Mouse (Mus musculus) spleen, adult 2 months (tissue): ENCODE results near the gene Ccdc34. TPM values are rescaled to one million over a fixed set of nuclear protein-coding genes. Genes with fewer than 3 reads are reported as not detected.
"Not testable (repeated sequence)": the region's sequence is repeated elsewhere in the genome, so short reads cannot be mapped to it uniquely, and the experiment has no call there.

ENCODE experiments used
- DNase-seq, 2 experiments: peaks; one replicate each; pipeline versions ENCODE4 v3.0.0 to v3.0.0-alpha.2; 2012 to 2021; ENCODE audit warnings: low spot score in 2 of 2, low read depth in 1 of 2
- H3K27ac ChIP-seq: fragments of 200-500 bp; 2 replicates; pipeline ENCODE4 v1.5.1; 2012; ENCODE audit warnings: low read length, inconsistent platforms; ENCODE audit not compliant: insufficient read depth
- H3K27me3 ChIP-seq: fragments of 200-500 bp; 2 replicates; pipeline ENCODE4 v1.6.1; 2012; ENCODE audit warnings: mild to moderate bottlenecking, moderate library complexity, low read length, inconsistent platforms; ENCODE audit not compliant: control insufficient read depth, insufficient read depth
- H3K36me3 ChIP-seq: fragments of 200-500 bp; 2 replicates; pipeline ENCODE4 v1.6.1; 2012; ENCODE audit warnings: mild to moderate bottlenecking, low read length, inconsistent platforms; ENCODE audit not compliant: control insufficient read depth, insufficient read depth
- H3K4me1 ChIP-seq: fragments of 200-500 bp; 2 replicates; pipeline ENCODE4 v1.6.1; 2011; ENCODE audit warnings: inconsistent platforms; ENCODE audit not compliant: control insufficient read depth, insufficient read depth, insufficient read length
- H3K4me3 ChIP-seq: fragments of 200-500 bp; 2 replicates; pipeline ENCODE4 v1.5.1; 2011; ENCODE audit warnings: mild to moderate bottlenecking, inconsistent platforms; ENCODE audit not compliant: insufficient read depth, insufficient read length; ENCODE audit errors: extremely low read depth
- CTCF ChIP-seq: fragments of 200-500 bp; IDR thresholded peaks from 2 replicates; pipeline ENCODE4 v1.5.1; 2011; ENCODE audit warnings: mild to moderate bottlenecking, inconsistent platforms; ENCODE audit not compliant: insufficient read depth, insufficient read length, insufficient replicate concordance; ENCODE audit errors: extremely low read depth
- POLR2A ChIP-seq: fragments of 200-500 bp; IDR thresholded peaks from 2 replicates; pipeline ENCODE4 v1.6.1; 2011; ENCODE audit warnings: low read depth, low read length, inconsistent platforms
- WGBS: fragments of 180-500 bp; shearing (Covaris S2); methylation state at CpG from one replicate; pipeline ENCODE4 v1.1.7; 2018; 5-methylcytosine and 5-hydroxymethylcytosine counted together
- polyA plus RNA-seq: library from polyadenylated mRNA; depleted of rRNA; stranded (reverse); fragments of >200 nt; gene quantifications from 2 replicates; pipeline ENCODE4 v1.2.3, GENCODE M21; 2012

The Ccdc34 gene
- polyA plus RNA-seq, 1 experiment: 3.3 TPM

- TF ChIP-seq CTCF (no peak), POLR2A (no peak)
- Histone ChIP-seq H3K27ac (no peak overlapping the region), H3K27me3 (no peaks in the 10 kb centered on the region), H3K4me3 (no peak overlapping the region), H3K4me1 (no peaks in the 10 kb centered on the region), H3K36me3 (no peaks in the 10 kb centered on the region; the same call in 1 of the 2 replicates)
- 61% methylated on average over 3 of the region's 3 CpGs for WGBS
- DNase-seq: no peak
Observed at GRCm38 (mm10) chr2:110133356-110134115, 115.9 kb downstream of the Ccdc34 start.

DNA sequence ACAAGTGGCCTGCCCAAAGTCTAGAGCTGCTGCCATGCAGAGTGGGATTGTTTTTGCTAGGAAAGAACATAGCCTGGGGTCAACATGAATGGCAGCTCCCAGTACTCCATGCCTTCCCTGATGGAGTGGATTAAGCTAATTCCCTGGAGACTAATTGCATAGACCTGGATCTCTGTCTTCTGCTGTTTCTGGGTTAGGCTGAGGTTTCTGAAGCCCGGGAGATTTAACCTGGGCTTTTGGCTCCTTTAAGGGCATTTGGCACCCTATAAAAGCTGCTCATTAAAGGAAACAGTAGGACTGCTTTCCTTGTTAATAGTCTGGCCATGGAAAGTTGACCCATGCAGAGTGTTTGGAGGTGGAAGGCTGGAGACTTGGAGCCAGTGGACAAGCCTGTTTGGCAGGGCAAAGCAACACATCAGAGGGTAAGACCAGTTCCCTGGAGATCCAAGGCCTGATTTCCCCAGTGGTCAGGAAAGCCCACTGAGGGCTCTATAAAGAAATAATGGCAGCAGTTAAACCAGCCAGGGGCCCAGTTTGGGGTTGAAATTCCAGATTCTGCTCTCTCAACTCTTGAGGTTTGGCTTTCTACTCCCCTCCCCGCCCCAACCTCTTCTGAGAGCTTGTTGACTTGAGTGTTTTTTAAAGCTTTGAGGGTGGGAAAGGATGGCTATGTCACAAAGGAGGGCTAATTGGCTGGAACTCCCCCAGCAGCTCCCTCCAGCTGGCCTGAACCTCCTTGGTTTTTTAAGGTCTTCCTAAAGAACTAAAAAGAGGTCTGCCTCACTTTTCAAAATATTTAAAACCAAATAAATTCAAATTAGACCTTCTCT, 117.4 kb downstream of the Ccdc34 start:
- DNase-seq: no peak
- TF ChIP-seq POLR2A: no peak
- no peak for TF ChIP-seq CTCF
- Histone ChIP-seq H3K27ac (no peak overlapping the region), H3K27me3 (no peaks in the 10 kb centered on the region), H3K36me3 (no peaks in the 10 kb centered on the region; the same call in 1 of the 2 replicates), H3K4me1 (no peaks in the 10 kb centered on the region), H3K4me3 (no peak overlapping the region)
- WGBS: 40% methylated on average over 2 of the region's 2 CpGs

GRCm38 (mm10) chr2:110137291-110137690, 119.7 kb downstream of the Ccdc34 start:
- Histone ChIP-seq H3K27me3 (no peaks in the 10 kb centered on the region), H3K27ac (no peak overlapping the region), H3K4me3 (no peak overlapping the region), H3K4me1 (no peaks in the 10 kb centered on the region), H3K36me3 (no peaks in the 10 kb centered on the region)
- 90% methylated on average over 1 of the region's 1 CpGs for WGBS
- DNase-seq: no peak
- TF ChIP-seq POLR2A (no peak), CTCF (no peak)

- Histone ChIP-seq H3K27me3 (no peaks in the 10 kb centered on the region), H3K4me3 (no peak overlapping the region), H3K36me3 (no peaks in the 10 kb centered on the region), H3K27ac (no peak overlapping the region), H3K4me1 (no peaks in the 10 kb centered on the region)
- WGBS: 92% methylated on average over 1 of the region's 1 CpGs
- no peak for DNase-seq
- TF ChIP-seq CTCF (no peak), POLR2A (no peak)
Observed at GRCm38 (mm10) chr2:110138096-110138495, 120.5 kb downstream of the Ccdc34 start.

GRCm38 (mm10) chr2:110147980-110148379, 130.4 kb downstream of the Ccdc34 start:
- not testable (repeated sequence) for H3K27ac ChIP-seq, H3K4me3 ChIP-seq, H3K4me1 ChIP-seq, H3K36me3 ChIP-seq, DNase-seq, H3K27me3 ChIP-seq

- no peak overlapping the region for H3K4me3 ChIP-seq
- H3K4me1 ChIP-seq: no peaks in the 10 kb centered on the region
- TF ChIP-seq CTCF: no peak
- no peak for TF ChIP-seq POLR2A
- no peak overlapping the region for H3K27ac ChIP-seq
- no peak for DNase-seq
- no peaks in the 10 kb centered on the region for H3K36me3 ChIP-seq
- no peaks in the 10 kb centered on the region for H3K27me3 ChIP-seq
Observed at GRCm38 (mm10) chr2:110149246-110149645, 131.6 kb downstream of the Ccdc34 start.

DNA sequence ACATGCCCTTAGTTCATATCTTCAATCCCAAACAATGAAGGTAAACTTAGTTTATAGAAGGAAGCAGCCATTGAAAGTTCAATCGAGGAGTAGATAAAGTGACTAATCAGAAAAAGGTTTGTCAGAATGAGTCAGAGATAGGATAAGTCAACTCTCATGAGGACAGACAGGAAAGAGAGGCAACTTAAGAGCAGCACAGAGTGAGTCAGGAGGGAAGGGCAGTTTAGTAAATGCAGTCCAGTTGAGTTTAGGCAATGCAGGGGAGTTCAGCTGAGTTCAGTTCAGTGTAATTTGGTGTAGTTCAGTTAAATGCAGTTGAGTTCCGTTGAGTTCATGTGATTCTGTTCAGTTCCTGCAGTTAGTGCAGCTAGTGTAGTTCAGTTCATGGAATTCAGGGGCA, 138.7 kb downstream of the Ccdc34 start:
- no peak for DNase-seq
- H3K4me3 ChIP-seq: no peak overlapping the region
- WGBS: 89% methylated on average over 2 of the region's 2 CpGs
- H3K36me3 ChIP-seq: no peaks in the 10 kb centered on the region
- H3K27me3 ChIP-seq: no peaks in the 10 kb centered on the region
- no peaks in the 10 kb centered on the region for H3K4me1 ChIP-seq
- TF ChIP-seq POLR2A: no peak
- no peak for TF ChIP-seq CTCF
- no peak overlapping the region for H3K27ac ChIP-seq
